Mouse (Mus musculus) hematopoietic stem cell, adult 5-6 weeks (primary cell): Measurements from ENCODE around the gene Lcorl. TPM values are rescaled to one million over a fixed set of nuclear protein-coding genes. Genes with fewer than 3 reads are reported as not detected.

ENCODE experiments used
- ATAC-seq, 2 experiments: fragments of 125-278 bp in 1 of 2; replicated peaks in 1 of 2; 2 replicates each; pipeline ENCODE4 v1.8.0; 2016 to 2017; ENCODE audit warnings: inconsistent platforms in 2 of 2, mild to moderate bottlenecking in 2 of 2, moderate number of reproducible peaks in 2 of 2, low read depth in 1 of 2, moderate TSS enrichment in 1 of 2; ENCODE audit not compliant: low FRiP score in 2 of 2, poor library complexity in 2 of 2, severe bottlenecking in 2 of 2, insufficient read depth in 1 of 2, low TSS enrichment in 1 of 2
- total RNA-seq: library from RNA; stranded (forward); fragments of 172-1452, 232-1000 nt; gene quantifications from 2 replicates; pipeline ENCODE4 v1.2.3, GENCODE M21; 2017

Gene Lcorl
- total RNA-seq, 1 experiment from 2014 or later, result 30.5 TPM

DNA sequence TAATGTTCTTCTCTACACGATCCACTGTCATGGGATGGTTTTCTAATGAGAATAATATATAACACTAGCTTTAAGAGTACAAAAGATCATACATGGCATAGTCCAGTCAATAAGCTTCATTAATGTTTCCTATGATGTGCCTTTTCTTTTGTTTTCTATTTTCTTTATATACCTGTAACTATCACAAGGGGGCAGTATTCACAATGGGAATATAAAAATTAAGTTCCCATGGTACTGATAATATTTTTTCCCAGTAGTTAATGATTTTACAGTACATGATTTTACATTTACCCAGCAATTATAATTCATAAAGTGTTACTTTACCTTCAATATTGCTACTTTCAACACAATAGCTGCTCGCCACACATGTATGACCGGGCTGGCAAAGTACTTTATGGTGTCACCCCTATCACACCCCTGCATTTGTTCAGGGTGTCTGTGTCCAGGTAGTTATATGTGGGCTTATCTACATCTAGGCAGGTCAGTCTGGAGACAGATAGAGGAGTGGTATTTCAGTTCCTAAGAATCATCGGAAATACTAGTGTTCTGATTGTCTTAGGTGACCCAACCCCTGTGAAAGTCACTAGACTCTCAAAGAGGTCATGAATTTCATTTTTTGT is 99.8 kb downstream of the Lcorl start:
- ATAC-seq, result peak in 1 of 2 experiments; percentile 42; a peak in 2 of 4 replicates

DNA sequence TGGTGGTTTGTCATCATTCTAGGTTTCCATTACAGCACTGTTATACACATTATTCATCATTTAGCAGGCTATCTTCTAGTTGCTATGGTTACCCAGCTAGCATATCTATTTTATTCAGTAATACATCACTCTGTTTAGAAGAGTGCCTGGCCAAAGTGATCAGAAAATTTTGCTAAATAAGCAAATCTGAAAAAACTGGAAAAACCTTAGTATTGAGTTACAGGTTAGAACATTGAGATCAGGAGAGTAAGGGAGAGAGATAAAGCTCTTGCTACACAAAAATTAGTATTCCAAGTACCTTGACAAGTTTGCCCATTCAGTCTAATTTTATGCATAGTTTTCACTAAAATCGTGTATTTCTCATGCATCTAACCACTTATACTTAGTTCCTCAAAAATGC is 119.5 kb downstream of the Lcorl start:
- ATAC-seq, result no peak

DNA sequence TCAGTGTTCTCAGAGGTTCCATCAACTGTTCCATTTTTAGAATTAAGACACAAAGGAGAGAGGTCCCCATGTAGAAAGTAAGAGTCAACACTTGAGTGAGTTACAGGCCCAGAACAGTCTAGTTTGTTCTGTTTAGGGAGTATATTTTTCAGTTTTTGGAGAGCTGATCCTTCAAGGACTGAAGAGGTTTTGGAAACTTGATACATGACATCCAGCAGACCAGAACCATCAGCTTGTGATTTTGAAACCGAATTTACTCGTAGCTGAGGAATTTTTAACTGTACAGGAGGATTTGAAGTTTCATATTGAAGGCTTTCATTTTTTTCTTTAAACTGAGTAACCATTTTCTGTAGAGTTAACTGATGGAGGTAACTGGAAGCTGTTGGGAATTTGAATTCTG is 123.7 kb downstream of the Lcorl start:
- ATAC-seq, result no peak

DNA sequence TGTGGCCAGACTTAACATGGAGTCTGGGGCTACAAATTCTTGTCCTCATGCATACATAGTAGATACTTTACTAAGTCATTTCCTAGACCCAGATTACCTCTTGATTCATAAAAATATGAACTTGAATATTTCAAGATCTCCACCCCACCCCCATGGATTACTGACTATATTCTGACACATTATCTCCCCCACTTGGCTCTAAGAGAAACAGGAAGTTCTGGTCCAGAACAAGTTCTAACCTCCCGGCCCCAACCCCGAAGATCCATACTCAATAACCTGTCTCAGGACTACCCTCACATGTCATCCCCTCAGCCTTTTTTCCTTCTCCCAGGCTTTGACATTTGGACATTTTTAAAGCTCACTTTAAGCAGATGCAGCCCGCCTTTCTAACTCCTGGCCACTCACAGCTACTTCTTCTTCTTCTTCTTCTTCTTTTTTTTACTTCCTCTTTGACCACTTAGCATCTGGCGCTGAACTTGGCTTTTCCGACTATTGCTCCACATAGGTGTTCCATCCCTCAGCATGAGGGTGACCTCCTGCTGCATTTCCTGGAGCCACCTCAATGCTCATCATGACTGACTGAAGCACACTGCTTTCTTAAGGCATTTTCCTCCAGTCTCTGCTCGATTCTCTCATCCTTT is 138.4 kb downstream of the Lcorl start:
- ATAC-seq, result peak; percentile 59 to 85

DNA sequence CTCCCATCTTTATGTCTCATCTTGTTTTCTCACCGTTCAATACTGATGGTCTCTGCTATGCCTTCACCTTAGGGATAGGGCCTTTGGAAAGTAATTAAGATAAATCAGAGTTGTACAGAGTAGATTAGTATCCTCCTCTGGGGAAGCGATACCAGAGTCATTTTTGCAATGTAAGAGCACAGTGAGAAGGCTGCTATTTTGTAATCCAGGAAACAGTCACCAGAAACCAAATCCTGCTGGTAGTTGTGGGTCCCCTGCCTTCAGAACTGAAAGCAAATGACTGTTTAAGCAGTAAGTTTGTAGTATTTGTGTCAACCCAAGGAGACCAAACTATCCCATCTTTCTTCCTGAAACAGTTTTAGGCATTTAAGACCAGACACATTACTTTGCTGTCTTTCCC is 147.8 kb downstream of the Lcorl start:
- ATAC-seq, result no peak

DNA sequence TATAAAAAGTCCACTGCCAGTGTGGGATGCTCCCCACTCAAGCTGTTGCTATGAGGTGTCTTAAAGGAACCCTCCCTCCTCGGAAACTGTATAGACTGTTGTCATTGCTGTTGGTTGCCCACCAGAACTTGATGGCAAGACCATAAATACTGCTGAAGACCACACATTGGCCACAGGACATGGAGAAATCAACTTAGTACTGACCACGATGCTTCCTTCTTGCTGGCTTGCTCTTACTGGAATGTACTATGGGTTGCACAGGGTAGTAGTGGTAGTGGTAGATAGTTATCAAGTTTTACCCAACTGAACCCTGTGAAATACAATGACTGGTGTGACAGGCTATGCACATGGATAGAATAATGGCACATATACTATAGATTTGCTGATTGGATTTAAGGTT is 150.6 kb downstream of the Lcorl start:
- no peak for ATAC-seq

DNA sequence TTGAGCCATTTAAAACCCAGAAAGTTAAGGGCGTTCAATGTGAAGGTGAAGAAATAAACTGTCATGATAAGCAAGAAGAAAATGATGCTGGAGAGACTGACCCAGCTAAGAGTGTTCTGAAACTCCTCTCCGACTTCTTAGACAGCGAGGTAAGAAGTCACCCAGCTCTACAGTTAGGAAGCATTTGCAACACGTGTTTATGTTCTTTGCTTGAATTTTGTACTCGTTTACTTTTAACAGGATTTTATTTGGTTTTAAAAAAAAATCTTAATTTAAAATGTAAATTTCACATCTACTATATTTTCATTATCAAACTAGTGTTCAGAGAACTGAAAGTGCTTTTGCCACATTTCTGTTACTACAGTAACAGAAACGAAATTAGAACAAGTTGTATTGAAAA is 165.7 kb downstream of the Lcorl start:
- no peak for ATAC-seq

DNA sequence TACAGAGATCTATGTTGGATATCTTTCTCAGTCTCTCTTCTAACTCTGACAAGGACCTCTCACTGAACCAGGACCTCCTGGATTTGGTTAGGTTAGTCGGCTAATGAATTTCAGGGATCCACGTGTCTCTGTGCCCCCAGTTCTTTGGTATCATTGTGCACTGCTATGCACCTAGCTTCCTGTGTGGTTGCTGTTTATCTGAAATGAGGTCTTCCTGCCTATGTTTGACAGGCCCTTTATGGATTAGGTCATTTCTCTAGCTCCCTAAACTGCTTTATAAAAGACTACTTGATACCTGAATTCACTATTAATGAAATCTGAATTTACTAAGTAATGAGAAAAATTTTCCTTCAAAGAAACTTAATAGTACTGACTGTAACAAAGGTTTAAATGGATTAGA is 166.6 kb downstream of the Lcorl start:
- ATAC-seq, result no peak

DNA sequence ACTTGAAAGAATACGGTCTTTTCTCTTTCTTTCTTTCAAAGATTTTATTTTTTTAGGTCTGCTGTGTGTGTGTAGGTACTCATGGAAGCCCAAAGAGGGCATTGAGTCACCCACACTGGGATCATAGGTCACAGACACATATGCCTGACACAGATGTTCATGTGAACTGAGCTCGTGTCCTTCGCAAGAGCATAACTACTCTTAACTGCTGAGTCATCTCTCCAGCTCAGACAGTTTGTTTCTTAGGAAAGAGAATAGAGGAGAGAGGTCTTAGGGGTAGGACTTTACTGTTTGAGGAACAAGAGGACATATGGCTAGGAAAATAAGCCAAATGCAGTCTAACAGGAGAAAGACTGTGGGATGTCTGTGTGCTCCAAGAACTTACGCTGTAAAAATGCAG is 168.3 kb downstream of the Lcorl start:
- no peak for ATAC-seq

DNA sequence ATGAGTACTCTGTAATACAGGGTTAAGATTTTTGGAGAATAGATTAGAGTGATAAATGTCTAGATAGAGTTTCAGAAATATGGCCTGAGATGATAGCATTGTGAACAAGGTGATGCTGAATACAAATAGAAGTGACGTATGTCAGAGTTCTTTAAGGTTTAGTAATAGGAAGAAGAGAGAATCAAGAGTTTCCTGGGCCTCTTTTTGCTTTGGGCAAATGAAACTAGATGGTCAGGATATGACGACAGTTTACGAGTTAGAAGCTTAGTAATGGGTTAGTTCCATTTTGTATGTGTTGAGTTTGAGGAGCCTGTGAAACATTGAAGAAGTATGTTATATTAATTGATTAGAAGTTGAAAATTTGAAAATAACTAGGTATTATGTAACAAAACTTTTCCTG is 171.2 kb downstream of the Lcorl start:
- ATAC-seq, result no peak

DNA sequence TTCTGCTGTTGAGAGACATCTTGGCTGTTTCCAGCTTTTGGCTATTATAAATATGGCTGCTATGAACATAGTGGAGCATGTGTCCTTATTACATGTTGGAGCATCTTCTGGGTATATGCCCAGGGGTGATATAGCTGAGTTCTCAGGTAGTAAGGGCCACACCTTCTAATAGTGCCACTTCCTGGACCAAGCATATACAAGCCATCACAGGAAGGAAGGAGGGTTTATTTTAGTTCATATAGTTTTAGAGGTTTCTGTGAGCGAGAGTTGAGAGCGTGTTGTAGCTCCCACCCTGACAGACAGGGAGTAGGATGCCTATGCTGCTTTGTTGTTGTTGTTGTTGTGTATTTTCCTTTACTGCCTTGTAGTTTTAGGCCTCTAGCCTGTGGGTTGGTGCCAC is 172.2 kb downstream of the Lcorl start:
- no peak for ATAC-seq

DNA sequence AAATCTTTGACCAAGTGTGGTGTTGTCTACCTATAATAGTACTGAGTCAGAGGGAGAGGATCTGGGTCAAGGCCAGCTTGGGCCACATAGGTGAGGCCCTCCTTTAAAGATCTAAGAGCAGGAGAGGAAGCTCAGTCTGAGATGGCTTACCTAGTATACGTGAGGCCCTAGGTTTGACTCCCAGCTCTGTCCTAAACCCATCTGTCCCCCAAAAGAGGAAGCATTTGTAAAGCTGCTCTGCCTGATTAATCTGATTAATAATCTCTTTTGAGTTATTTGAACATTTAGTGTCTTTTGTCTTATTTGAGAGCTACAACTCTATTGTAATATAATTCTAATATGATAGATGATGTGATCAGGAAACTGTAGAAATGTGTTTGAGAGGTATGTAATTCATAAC is 174.0 kb downstream of the Lcorl start:
- ATAC-seq, result no peak

DNA sequence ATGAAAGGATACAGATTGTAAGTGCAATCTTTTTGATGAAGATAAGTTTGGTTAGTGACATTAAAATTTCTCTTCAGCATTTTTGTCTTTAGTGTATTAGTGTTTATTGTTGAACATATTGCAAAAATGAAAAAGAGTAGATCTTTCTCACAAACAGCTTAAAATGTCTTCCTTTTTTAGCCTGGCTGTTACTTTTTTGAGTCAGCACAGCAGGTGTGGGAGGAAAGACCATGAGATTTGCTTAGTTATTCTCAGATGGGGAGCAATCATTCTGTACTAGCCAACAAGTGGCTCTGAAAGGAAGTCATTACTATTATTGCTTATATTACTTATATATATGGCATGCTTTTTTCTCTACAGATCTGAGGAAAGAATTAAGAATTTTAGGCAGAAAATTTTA is 177.5 kb downstream of the Lcorl start:
- no peak for ATAC-seq

DNA sequence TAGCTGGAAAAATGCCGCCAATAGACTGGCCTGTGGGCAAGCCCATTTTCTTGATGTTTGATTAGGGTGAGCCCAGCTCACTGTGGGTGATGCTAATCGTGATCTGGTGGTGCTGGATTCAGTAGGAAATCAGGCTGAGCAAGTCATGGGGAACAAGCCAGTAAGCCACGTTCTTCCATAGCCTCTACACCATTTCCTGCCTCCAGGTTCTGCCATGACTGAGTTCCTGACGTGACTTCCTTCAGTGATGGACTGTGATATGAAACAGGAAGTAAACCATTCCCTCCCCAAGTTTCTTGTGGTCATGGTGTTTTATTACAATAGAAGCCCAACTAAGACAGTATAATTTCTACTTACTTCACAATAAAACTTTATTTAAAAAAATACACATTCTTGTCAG is 179.8 kb downstream of the Lcorl start:
- peak; percentile 59 to 76; a peak in 3 of 4 replicates for ATAC-seq

DNA sequence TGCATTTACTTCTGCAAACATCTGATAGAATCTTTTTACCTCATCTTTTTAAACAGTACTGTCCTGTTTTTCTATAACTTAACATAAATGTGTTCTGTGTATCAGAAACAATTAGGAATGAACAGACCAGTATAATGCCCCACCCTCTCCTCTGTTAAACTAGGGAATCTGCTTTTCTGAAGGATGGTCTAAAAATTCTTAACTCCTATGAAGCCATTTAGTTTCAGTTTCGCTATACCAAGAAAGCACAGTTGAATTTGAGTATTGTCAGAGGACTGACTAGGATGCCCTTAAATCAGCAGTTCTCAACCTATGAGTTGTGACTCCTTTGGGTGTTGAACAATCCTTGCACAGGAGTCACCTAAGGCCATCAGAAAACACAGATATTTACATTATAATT is 182.4 kb downstream of the Lcorl start:
- peak; percentile 40 to 78; a peak in 2 of 4 replicates for ATAC-seq

DNA sequence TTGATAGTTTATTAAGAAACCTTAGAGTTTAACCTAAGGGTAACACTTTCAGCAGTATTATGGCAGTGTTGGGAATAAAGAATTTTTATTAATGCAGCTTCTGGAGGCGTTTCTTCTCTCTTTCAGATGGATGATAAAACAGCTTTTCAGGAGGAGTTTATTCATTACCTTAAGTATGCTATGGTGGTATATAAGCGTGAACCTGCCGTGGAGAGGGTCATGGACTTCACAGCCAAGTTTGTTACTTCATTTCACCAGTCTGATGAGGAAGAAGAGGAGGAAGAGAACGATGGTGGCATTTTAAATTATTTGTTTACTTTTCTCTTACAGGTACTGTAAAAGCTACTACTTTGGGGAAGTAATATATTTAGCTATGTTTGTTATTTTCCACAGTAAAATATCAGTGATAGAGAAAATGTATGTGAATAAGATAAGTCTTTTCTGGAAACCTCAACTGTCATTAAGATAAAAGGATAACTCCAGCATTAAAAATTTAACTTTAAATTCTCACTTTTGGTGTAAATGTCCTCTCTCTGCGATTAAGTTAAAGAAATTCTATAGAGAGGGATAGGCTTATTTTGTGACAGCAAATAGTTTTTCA is 186.4 kb downstream of the Lcorl start:
- no peak for ATAC-seq

DNA sequence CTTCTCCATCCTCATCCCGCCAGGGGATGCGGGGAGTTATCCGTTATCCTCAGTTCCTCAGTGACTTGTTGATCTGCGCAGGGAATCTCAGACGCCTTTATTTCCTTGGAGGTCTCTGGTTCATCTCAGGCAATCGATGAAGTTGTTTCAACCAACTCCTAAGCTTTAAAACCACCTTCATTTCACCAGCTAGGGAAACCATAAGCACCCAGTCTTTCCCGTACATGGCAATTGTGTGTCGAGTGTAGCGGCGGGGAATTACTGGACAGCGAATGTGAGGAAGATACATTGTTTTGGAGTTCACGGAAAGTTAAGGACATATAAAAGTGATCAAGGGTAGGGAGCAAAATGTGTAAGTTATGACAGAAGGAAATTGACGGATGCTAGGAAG is 187.1 kb downstream of the Lcorl start:
- ATAC-seq, result no peak

DNA sequence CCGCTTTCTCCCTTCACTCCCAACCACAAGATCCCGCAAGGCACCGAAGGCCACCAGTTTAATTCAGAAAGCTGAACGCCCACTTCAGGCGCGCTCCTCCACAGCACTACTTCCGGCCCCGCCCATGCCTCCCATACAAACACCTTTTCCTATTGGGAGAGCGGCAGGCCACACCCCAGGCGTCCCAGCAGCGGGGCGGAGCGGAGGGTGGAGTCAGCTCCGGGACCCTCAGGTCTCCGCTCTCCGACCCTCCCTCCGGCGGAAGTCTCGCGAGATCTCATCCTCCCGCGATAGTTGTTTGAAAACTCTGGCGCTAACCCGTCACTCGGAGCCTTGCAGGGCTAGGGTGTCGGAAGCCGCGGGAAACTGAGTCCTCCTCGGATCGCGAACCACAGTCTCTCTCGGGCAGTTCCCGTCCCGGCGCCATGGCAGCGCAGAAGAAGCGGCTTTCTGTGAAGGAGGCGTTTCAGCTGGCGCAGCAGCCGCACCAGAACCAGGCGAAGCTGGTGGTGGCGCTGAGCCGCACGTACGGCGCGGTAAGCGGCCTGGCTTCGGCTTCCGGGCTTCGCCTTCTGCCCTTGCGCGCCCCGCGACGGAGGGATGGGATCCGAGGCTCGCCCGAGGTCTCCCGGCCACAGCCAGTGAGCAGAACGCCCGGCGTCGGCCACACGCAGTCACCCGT is 187.7 kb downstream of the Lcorl start, which contains the start of gene Ncapg:
TSS of gene Ncapg (plus strand) at position 322 of the 682 bp plus-strand sequence.
- peak; percentile 98 to 99 for ATAC-seq
